Mouse (Mus musculus): ENCODE measurements around the gene Dlg3. TPM values are rescaled to one million over a fixed set of nuclear protein-coding genes. Genes with fewer than 3 reads are reported as not detected.

The Dlg3 gene
- polyA plus RNA-seq, 1 experiment from 2014 or later = 1.9 TPM

GRCm38 (mm10) chrX:100797370-100797769 lies 29.8 kb downstream of the Dlg3 start:
- Histone ChIP-seq H3K27ac (replicated peaks in 1 of 2; ENCODE audit: control insufficient read depth in 1 of 2, insufficient read depth in 1 of 2, low read depth in 2 of 2, low read length in 2 of 2) (peak overlapping the region in 1 of 2 experiments; percentile 9; a peak in 1 of 4 replicates), H3K4me1 (ENCODE audit: control insufficient read depth in 2 of 2, insufficient read depth in 2 of 2, low read length in 2 of 2) (peaks cover 6 to 13% of the 10 kb centered on the region in 2 experiments; a peak in 3 of 4 replicates), H3K9ac (ENCODE audit: low read length) (no peak overlapping the region), H3K4me3 (ENCODE audit: control insufficient read depth in 1 of 2, insufficient read depth in 1 of 2, low read depth in 1 of 2, low read length in 2 of 2) (no peak overlapping the region), H3K4me2 (ENCODE audit: low read length) (no peak overlapping the region), H3K9me3 (ENCODE audit: control insufficient read depth, low read length) (no peaks in the 10 kb centered on the region), H3K27me3 (ENCODE audit: control insufficient read depth, insufficient read depth, low read length) (no peaks in the 10 kb centered on the region), H3K36me3 (ENCODE audit: control insufficient read depth, insufficient read depth, low read length) (0 out of 2 replicates have a peak, but pooled peaks cover 4% of the 10 kb centered on the region)
- 68% methylated on average over 4 of the region's 4 CpGs for WGBS
- ATAC-seq (ENCODE audit: insufficient number of reproducible peaks, insufficient read depth, low FRiP score, low read depth) = no peak

- Histone ChIP-seq H3K4me1 (ENCODE audit: control insufficient read depth in 2 of 2, insufficient read depth in 2 of 2, low read length in 2 of 2) (peaks cover 6 to 13% of the 10 kb centered on the region in 2 experiments; a peak in 3 of 4 replicates), H3K9ac (ENCODE audit: low read length) (no peak overlapping the region), H3K27ac (replicated peaks in 1 of 2; ENCODE audit: control insufficient read depth in 1 of 2, insufficient read depth in 1 of 2, low read depth in 2 of 2, low read length in 2 of 2) (peak overlapping the region; percentile 30 to 35; a peak in 1 of 4 replicates)
Measured at GRCm38 (mm10) chrX:100797851-100798527, 30.5 kb downstream of the Dlg3 start.

GRCm38 (mm10) chrX:100800643-100801042 lies 33.1 kb downstream of the Dlg3 start:
- WGBS = 31% methylated on average over 2 of the region's 2 CpGs
- no peak overlapping the region for H3K4me2 ChIP-seq (ENCODE audit: low read length)
- peak overlapping the region in 1 of 2 experiments; percentile 33; a peak in 1 of 4 replicates for H3K27ac ChIP-seq (replicated peaks in 1 of 2; ENCODE audit: control insufficient read depth in 1 of 2, insufficient read depth in 1 of 2, low read depth in 2 of 2, low read length in 2 of 2)

More at GRCm38 (mm10) chrX:100797851-100798527, 30.5 kb downstream of the Dlg3 start:
- Histone ChIP-seq H3K4me3 (ENCODE audit: control insufficient read depth in 1 of 2, insufficient read depth in 1 of 2, low read depth in 1 of 2, low read length in 2 of 2) (no peak overlapping the region), H3K36me3 (ENCODE audit: control insufficient read depth, insufficient read depth, low read length) (0 out of 2 replicates have a peak, but pooled peaks cover 4% of the 10 kb centered on the region), H3K4me2 (ENCODE audit: low read length) (no peak overlapping the region), H3K27me3 (ENCODE audit: control insufficient read depth, insufficient read depth, low read length) (no peaks in the 10 kb centered on the region), H3K9me3 (ENCODE audit: control insufficient read depth, low read length) (no peaks in the 10 kb centered on the region)
- ATAC-seq (ENCODE audit: insufficient number of reproducible peaks, insufficient read depth, low FRiP score, low read depth) = no peak
- WGBS = 49% methylated on average over 7 of the region's 7 CpGs

GRCm38 (mm10) chrX:100802034-100802433 lies 34.5 kb downstream of the Dlg3 start:
- Histone ChIP-seq H3K4me2 (ENCODE audit: low read length) (no peak overlapping the region), H3K36me3 (ENCODE audit: control insufficient read depth, insufficient read depth, low read length) (peaks cover 4% of the 10 kb centered on the region), H3K4me3 (ENCODE audit: control insufficient read depth in 1 of 2, insufficient read depth in 1 of 2, low read depth in 1 of 2, low read length in 2 of 2) (no peak overlapping the region), H3K4me1 (ENCODE audit: control insufficient read depth in 2 of 2, insufficient read depth in 2 of 2, low read length in 2 of 2) (peaks cover 6 to 7% of the 10 kb centered on the region in 2 experiments; a peak in 3 of 4 replicates), H3K27ac (replicated peaks in 1 of 2; ENCODE audit: control insufficient read depth in 1 of 2, insufficient read depth in 1 of 2, low read depth in 2 of 2, low read length in 2 of 2) (no peak overlapping the region), H3K9me3 (ENCODE audit: control insufficient read depth, low read length) (no peaks in the 10 kb centered on the region), H3K27me3 (ENCODE audit: control insufficient read depth, insufficient read depth, low read length) (no peaks in the 10 kb centered on the region), H3K9ac (ENCODE audit: low read length) (no peak overlapping the region)
- 78% methylated on average over 6 of the region's 6 CpGs for WGBS
- ATAC-seq (ENCODE audit: insufficient number of reproducible peaks, insufficient read depth, low FRiP score, low read depth) = no peak

More at GRCm38 (mm10) chrX:100800643-100801042, 33.1 kb downstream of the Dlg3 start:
- Histone ChIP-seq H3K9me3 (ENCODE audit: control insufficient read depth, low read length) (no peaks in the 10 kb centered on the region), H3K36me3 (ENCODE audit: control insufficient read depth, insufficient read depth, low read length) (0 out of 2 replicates have a peak, but pooled peaks cover 4% of the 10 kb centered on the region), H3K4me1 (ENCODE audit: control insufficient read depth in 2 of 2, insufficient read depth in 2 of 2, low read length in 2 of 2) (peaks cover 6 to 7% of the 10 kb centered on the region in 2 experiments; a peak in 3 of 4 replicates), H3K4me3 (ENCODE audit: control insufficient read depth in 1 of 2, insufficient read depth in 1 of 2, low read depth in 1 of 2, low read length in 2 of 2) (no peak overlapping the region), H3K27me3 (ENCODE audit: control insufficient read depth, insufficient read depth, low read length) (no peaks in the 10 kb centered on the region), H3K9ac (ENCODE audit: low read length) (no peak overlapping the region)
- no peak for ATAC-seq (ENCODE audit: insufficient number of reproducible peaks, insufficient read depth, low FRiP score, low read depth)

GRCm38 (mm10) chrX:100811129-100811528 lies 43.6 kb downstream of the Dlg3 start:
- no peak overlapping the region for H3K9ac ChIP-seq (ENCODE audit: low read length)
- no peak overlapping the region for H3K4me3 ChIP-seq (ENCODE audit: control insufficient read depth in 1 of 2, insufficient read depth in 1 of 2, low read depth in 1 of 2, low read length in 2 of 2)
- no peak for ATAC-seq (ENCODE audit: insufficient number of reproducible peaks, insufficient read depth, low FRiP score, low read depth)
- no peaks in the 10 kb centered on the region for H3K27me3 ChIP-seq (ENCODE audit: control insufficient read depth, insufficient read depth, low read length)
- 69% methylated on average over 4 of the region's 4 CpGs for WGBS
- no peak overlapping the region for H3K4me2 ChIP-seq (ENCODE audit: low read length)
- H3K4me1 ChIP-seq (ENCODE audit: control insufficient read depth in 2 of 2, insufficient read depth in 2 of 2, low read length in 2 of 2) = peaks cover 11% of the 10 kb centered on the region in 2 experiments
- H3K27ac ChIP-seq (replicated peaks in 1 of 2; ENCODE audit: control insufficient read depth in 1 of 2, insufficient read depth in 1 of 2, low read depth in 2 of 2, low read length in 2 of 2) = no peak overlapping the region
- H3K9me3 ChIP-seq (ENCODE audit: control insufficient read depth, low read length) = no peaks in the 10 kb centered on the region
- H3K36me3 ChIP-seq (ENCODE audit: control insufficient read depth, insufficient read depth, low read length) = peaks cover 60% of the 10 kb centered on the region

- Histone ChIP-seq H3K4me3 (ENCODE audit: control insufficient read depth in 1 of 2, insufficient read depth in 1 of 2, low read depth in 1 of 2, low read length in 2 of 2) (no peak overlapping the region), H3K36me3 (ENCODE audit: control insufficient read depth, insufficient read depth, low read length) (peaks cover 53% of the 10 kb centered on the region)
- WGBS = 78% methylated on average over 8 of the region's 8 CpGs
Measured at GRCm38 (mm10) chrX:100814139-100814538, 46.6 kb downstream of the Dlg3 start.

GRCm38 (mm10) chrX:100815766-100816165 lies 48.2 kb downstream of the Dlg3 start:
- Histone ChIP-seq H3K9ac (ENCODE audit: low read length) (no peak overlapping the region), H3K9me3 (ENCODE audit: control insufficient read depth, low read length) (no peaks in the 10 kb centered on the region), H3K36me3 (ENCODE audit: control insufficient read depth, insufficient read depth, low read length) (peaks cover 50% of the 10 kb centered on the region), H3K4me3 (ENCODE audit: control insufficient read depth in 1 of 2, insufficient read depth in 1 of 2, low read depth in 1 of 2, low read length in 2 of 2) (no peak overlapping the region), H3K4me1 (ENCODE audit: control insufficient read depth in 2 of 2, insufficient read depth in 2 of 2, low read length in 2 of 2) (peaks cover 1 to 3% of the 10 kb centered on the region in 2 experiments; a peak in 3 of 4 replicates), H3K4me2 (ENCODE audit: low read length) (no peak overlapping the region), H3K27me3 (ENCODE audit: control insufficient read depth, insufficient read depth, low read length) (no peaks in the 10 kb centered on the region), H3K27ac (replicated peaks in 1 of 2; ENCODE audit: control insufficient read depth in 1 of 2, insufficient read depth in 1 of 2, low read depth in 2 of 2, low read length in 2 of 2) (no peak overlapping the region)
- no peak for ATAC-seq (ENCODE audit: insufficient number of reproducible peaks, insufficient read depth, low FRiP score, low read depth)
- 77% methylated on average over 7 of the region's 7 CpGs for WGBS

More at GRCm38 (mm10) chrX:100814139-100814538, 46.6 kb downstream of the Dlg3 start:
- H3K27ac ChIP-seq (replicated peaks in 1 of 2; ENCODE audit: control insufficient read depth in 1 of 2, insufficient read depth in 1 of 2, low read depth in 2 of 2, low read length in 2 of 2) = no peak overlapping the region
- H3K9ac ChIP-seq (ENCODE audit: low read length) = no peak overlapping the region
- H3K4me2 ChIP-seq (ENCODE audit: low read length) = no peak overlapping the region
- peaks cover 11% of the 10 kb centered on the region in 2 experiments for H3K4me1 ChIP-seq (ENCODE audit: control insufficient read depth in 2 of 2, insufficient read depth in 2 of 2, low read length in 2 of 2)
- H3K27me3 ChIP-seq (ENCODE audit: control insufficient read depth, insufficient read depth, low read length) = no peaks in the 10 kb centered on the region
- ATAC-seq (ENCODE audit: insufficient number of reproducible peaks, insufficient read depth, low FRiP score, low read depth) = no peak
- H3K9me3 ChIP-seq (ENCODE audit: control insufficient read depth, low read length) = no peaks in the 10 kb centered on the region

Data from heart, embryonic 14.5 days (tissue).